Mouse (Mus musculus): ENCODE results near the gene Irf6.

The Irf6 gene

GRCm38 (mm10) chr1:193200640-193201382, 47.9 kb downstream of the Irf6 start:
- no peak for DNase-seq (ENCODE audit: low spot score in 2 of 2)

GRCm38 (mm10) chr1:193201383-193201778, 48.5 kb downstream of the Irf6 start, which contains the start of gene Traf3ip3:
Gene Traf3ip3 (minus strand): TSS chr1:193201703.
- DNase-seq (ENCODE audit: low spot score in 2 of 2), result no peak

- no peak for DNase-seq (ENCODE audit: low spot score in 2 of 2)
Measured at GRCm38 (mm10) chr1:193203821-193204220, 50.9 kb downstream of the Irf6 start.

- DNase-seq (ENCODE audit: low spot score in 2 of 2), result no peak
Measured at GRCm38 (mm10) chr1:193205431-193205830, 52.5 kb downstream of the Irf6 start.

GRCm38 (mm10) chr1:193207503-193207902, 54.6 kb downstream of the Irf6 start, which contains the start of gene Lamb3:
Gene Lamb3 (plus strand): TSS chr1:193207699.
- no peak for DNase-seq (ENCODE audit: low spot score in 2 of 2)

- DNase-seq (ENCODE audit: low spot score in 2 of 2), result no peak
Measured at GRCm38 (mm10) chr1:193208178-193208577, 55.3 kb downstream of the Irf6 start.

- no peak for DNase-seq (ENCODE audit: low spot score in 2 of 2)
Measured at GRCm38 (mm10) chr1:193211371-193211770, 58.5 kb downstream of the Irf6 start.

- no peak for DNase-seq (ENCODE audit: low spot score in 2 of 2)
Measured at GRCm38 (mm10) chr1:193214053-193214452, 61.1 kb downstream of the Irf6 start.

- DNase-seq (ENCODE audit: low spot score in 2 of 2), result no peak
Measured at GRCm38 (mm10) chr1:193216000-193216399, 63.1 kb downstream of the Irf6 start.

GRCm38 (mm10) chr1:193220408-193220807, 67.5 kb downstream of the Irf6 start:
- DNase-seq (ENCODE audit: low spot score in 2 of 2), result no peak

Data from urinary bladder, postnatal 4 days (tissue).